Mouse (Mus musculus): Measurements from ENCODE around the gene Csf2rb2. TPM values are rescaled to one million over a fixed set of nuclear protein-coding genes. Genes with fewer than 3 reads are reported as not detected.

Gene Csf2rb2
- polyA plus RNA-seq, 1 experiment from 2014 or later, result 0.12 TPM

GRCm38 (mm10) chr15:78243774-78244173 lies 61.7 kb downstream of the Csf2rb2 start:
- no peak overlapping the region for H3K27ac ChIP-seq
- ATAC-seq (replicated peaks), result no peak
- no peak overlapping the region for H3K9ac ChIP-seq
- H3K4me1 ChIP-seq, result no peaks in the 10 kb centered on the region
- H3K4me3 ChIP-seq, result no peak overlapping the region
- H3K36me3 ChIP-seq (replicated peaks), result no peaks in the 10 kb centered on the region
- no peaks in the 10 kb centered on the region for H3K9me3 ChIP-seq
- no peak overlapping the region for H3K4me2 ChIP-seq
- whole genome bisulfite sequencing, result 69% methylated on average over 6 of the region's 6 CpGs
- 0 out of 2 replicates have a peak, but pooled peaks cover 4% of the 10 kb centered on the region for H3K27me3 ChIP-seq (replicated peaks)

DNA sequence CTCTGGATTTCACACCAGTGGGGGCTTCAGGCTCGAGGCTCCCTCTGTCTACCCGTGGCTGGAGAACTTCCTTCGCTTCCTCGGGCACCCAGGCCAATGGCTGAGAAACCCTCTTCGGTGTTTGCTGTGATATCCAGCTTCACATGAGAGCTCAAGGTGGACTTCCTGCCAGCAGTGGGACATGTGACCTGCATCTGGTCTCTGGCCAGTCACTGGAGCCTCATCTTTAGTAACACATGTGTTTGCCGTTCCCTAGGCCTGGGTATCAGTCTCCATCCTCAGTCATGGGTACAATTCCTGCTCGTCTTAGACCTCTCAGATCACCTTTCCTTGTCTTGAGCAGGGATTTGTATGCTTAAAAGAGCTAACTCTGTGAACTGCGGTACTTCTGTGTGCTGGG lies 62.5 kb downstream of the Csf2rb2 start:
- WGBS, result 81% methylated on average over 8 of the region's 8 CpGs
- no peaks in the 10 kb centered on the region for H3K9me3 ChIP-seq
- no peaks in the 10 kb centered on the region for H3K4me1 ChIP-seq
- no peak overlapping the region for H3K4me2 ChIP-seq
- no peaks in the 10 kb centered on the region for H3K36me3 ChIP-seq (replicated peaks)
- no peak for ATAC-seq (replicated peaks)
- H3K27me3 ChIP-seq (replicated peaks), result 0 out of 2 replicates have a peak, but pooled peaks cover 4% of the 10 kb centered on the region
- H3K27ac ChIP-seq, result no peak overlapping the region
- H3K4me3 ChIP-seq, result no peak overlapping the region
- H3K9ac ChIP-seq, result no peak overlapping the region

GRCm38 (mm10) chr15:78241335-78241734 lies 64.2 kb downstream of the Csf2rb2 start:
- H3K4me1 ChIP-seq, result no peaks in the 10 kb centered on the region
- 47% methylated on average over 11 of the region's 11 CpGs for WGBS
- no peak overlapping the region for H3K9ac ChIP-seq
- no peak overlapping the region for H3K4me2 ChIP-seq
- no peak overlapping the region for H3K27ac ChIP-seq
- no peaks in the 10 kb centered on the region for H3K9me3 ChIP-seq
- no peak overlapping the region for H3K4me3 ChIP-seq
- H3K36me3 ChIP-seq (replicated peaks), result no peaks in the 10 kb centered on the region
- peaks cover 4% of the 10 kb centered on the region; the same call in 1 of the 2 replicates for H3K27me3 ChIP-seq (replicated peaks)
- ATAC-seq (replicated peaks), result no peak

DNA sequence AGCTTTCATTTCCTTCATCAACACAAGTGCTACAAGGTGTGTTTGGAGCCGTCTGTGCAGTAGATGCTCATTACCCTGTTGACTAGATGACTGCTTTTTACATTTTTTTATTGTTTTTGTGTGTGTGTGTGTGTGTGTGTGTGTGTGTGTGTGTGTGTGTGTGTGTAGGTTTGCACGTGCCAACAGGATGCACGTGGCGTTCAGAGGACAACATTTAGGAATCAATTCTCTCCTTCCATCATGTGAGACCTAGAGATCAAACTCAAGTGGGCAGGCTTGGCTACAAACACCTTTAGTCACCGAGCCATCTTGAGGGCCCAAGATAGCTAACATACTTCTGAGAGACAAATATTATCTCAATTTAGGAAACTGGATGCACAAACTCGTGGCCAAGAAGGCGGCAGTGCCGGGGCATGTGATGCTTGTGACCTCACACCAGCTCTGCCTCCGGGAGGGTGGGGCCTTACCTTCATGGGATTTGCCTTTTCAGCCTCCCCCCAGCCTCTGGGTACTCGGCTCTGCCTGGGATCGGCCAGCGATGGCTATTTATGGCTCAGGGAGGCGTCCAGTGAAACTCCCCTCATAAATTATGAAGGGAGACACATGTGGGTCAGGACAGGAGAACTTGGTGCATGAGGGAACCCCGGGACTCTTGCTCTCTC lies 65.4 kb downstream of the Csf2rb2 start:
- no peak overlapping the region for H3K4me3 ChIP-seq
- no peak overlapping the region for H3K27ac ChIP-seq
- H3K4me1 ChIP-seq, result no peaks in the 10 kb centered on the region
- H3K9ac ChIP-seq, result no peak overlapping the region
- ATAC-seq (replicated peaks), result no peak
- H3K36me3 ChIP-seq (replicated peaks), result no peaks in the 10 kb centered on the region
- no peaks in the 10 kb centered on the region for H3K9me3 ChIP-seq
- H3K4me2 ChIP-seq, result no peak overlapping the region
- H3K27me3 ChIP-seq (replicated peaks), result peaks cover 5% of the 10 kb centered on the region
- WGBS, result 81% methylated on average over 14 of the region's 14 CpGs

DNA sequence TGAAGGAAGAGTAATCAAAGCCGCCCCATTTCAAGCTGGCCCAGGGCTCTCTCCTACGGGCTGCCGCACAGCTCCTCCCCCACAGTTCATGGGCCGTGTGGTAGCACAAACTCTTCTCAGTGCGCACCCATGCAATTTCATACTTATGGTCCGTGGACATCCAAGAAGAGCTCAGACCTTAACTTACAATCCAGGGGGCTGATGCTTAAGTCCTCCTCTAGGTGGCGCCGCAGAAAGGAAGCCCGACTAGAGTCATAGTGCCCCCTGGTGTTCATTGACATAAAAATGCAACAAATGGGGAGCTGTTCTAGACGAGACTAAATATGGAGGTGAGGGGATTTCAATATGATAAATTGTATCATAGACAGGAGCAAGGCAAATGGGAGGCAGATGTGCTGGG lies 66.1 kb downstream of the Csf2rb2 start:
- H3K36me3 ChIP-seq (replicated peaks), result no peaks in the 10 kb centered on the region
- H3K27ac ChIP-seq, result no peak overlapping the region
- no peak overlapping the region for H3K9ac ChIP-seq
- peaks cover 11% of the 10 kb centered on the region for H3K27me3 ChIP-seq (replicated peaks)
- no peak overlapping the region for H3K4me3 ChIP-seq
- H3K4me1 ChIP-seq, result no peaks in the 10 kb centered on the region
- no peaks in the 10 kb centered on the region for H3K9me3 ChIP-seq
- no peak for ATAC-seq (replicated peaks)
- WGBS, result 27% methylated on average over 10 of the region's 10 CpGs
- no peak overlapping the region for H3K4me2 ChIP-seq

DNA sequence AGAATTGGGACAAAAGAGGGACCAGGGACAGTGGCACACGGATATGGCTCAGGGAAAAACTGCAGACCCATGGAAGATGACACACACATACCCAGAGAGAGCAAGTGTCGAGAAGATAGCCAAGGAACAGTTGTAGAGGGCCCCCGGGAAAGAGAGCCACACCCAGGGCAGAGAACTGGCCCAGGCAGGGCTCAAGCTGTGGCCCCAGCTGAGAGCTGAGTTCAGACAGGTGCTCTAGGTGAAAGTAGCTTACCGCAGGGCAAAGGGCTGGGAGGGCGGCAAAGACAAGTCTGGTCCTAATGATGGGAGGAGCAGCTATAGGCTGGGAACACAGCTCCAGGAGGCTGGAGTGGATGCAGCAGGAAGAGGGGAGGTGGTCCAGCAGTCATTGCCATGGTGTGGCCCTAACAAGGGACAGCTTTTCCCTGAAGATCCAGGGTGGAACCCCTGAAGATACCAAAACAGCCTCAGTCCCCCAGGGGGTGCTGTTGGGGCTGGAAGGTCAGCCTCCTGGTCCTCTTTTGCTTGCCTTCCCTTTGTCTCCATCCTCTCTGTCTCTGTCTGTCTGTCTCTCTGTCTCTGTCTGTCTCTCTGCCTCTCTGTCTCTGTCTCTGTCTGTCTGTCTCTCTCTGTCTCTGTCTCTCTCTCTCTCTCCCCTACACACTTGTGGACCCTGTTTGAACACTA lies 70.6 kb downstream of the Csf2rb2 start:
- Histone ChIP-seq H3K9ac (no peak overlapping the region), H3K9me3 (no peaks in the 10 kb centered on the region), H3K27me3 (replicated peaks) (peaks cover 8% of the 10 kb centered on the region), H3K4me2 (no peak overlapping the region), H3K4me3 (no peak overlapping the region), H3K4me1 (peaks cover 3% of the 10 kb centered on the region; the same call in 1 of the 2 replicates), H3K27ac (no peak overlapping the region), H3K36me3 (replicated peaks) (no peaks in the 10 kb centered on the region)
- no peak for ATAC-seq (replicated peaks)
- 82% methylated on average over 5 of the region's 5 CpGs for WGBS

Small RNA genes within 50 kb of the gene (microRNA-seq; reads per million reads assigned to microRNA genes)
- not detected for gene Mir7676-1
- not detected for gene Mir7676-2

Other genes with a start within 250 kb of the Csf2rb2 start
- 14.4 and 15.3 TPM in 2 replicates for gene Cacng2, start 185.7 kb downstream of the Csf2rb2 start, polyA plus RNA-seq (2015; fragmentation: Nextera tagmentation; extraction: Ambion mirVana)
- gene Ift27, start 131.6 kb downstream of the Csf2rb2 start, polyA plus RNA-seq (2015; fragmentation: Nextera tagmentation; extraction: Ambion mirVana), result 100 and 106 TPM in 2 replicates
- gene Pvalb, start 99.3 kb downstream of the Csf2rb2 start, polyA plus RNA-seq (2015; fragmentation: Nextera tagmentation; extraction: Ambion mirVana), result 1.7 and 3.0 TPM in 2 replicates
- 1.4 and 1.5 TPM in 2 replicates for gene Ncf4, start 60.9 kb downstream of the Csf2rb2 start, polyA plus RNA-seq (2015; fragmentation: Nextera tagmentation; extraction: Ambion mirVana)
- 0.50 and 0.74 TPM in 2 replicates for gene Csf2rb, start 20.0 kb upstream of the Csf2rb2 start, polyA plus RNA-seq (2015; fragmentation: Nextera tagmentation; extraction: Ambion mirVana)
- not detected in 2 replicates for gene Tex33, start 90.2 kb upstream of the Csf2rb2 start, polyA plus RNA-seq (2015; fragmentation: Nextera tagmentation; extraction: Ambion mirVana)
- 11.5 and 15.6 TPM in 2 replicates for gene Tst, start 100.2 kb upstream of the Csf2rb2 start, polyA plus RNA-seq (2015; fragmentation: Nextera tagmentation; extraction: Ambion mirVana)
- 4.3 and 5.3 TPM in 2 replicates for gene Mpst, start 100.7 kb upstream of the Csf2rb2 start, polyA plus RNA-seq (2015; fragmentation: Nextera tagmentation; extraction: Ambion mirVana)
- 162 and 163 TPM in 2 replicates for gene Kctd17, start 122.8 kb upstream of the Csf2rb2 start, polyA plus RNA-seq (2015; fragmentation: Nextera tagmentation; extraction: Ambion mirVana)
- gene Tmprss6, start 162.9 kb upstream of the Csf2rb2 start, polyA plus RNA-seq (2015; fragmentation: Nextera tagmentation; extraction: Ambion mirVana), result 0.28 and 0.61 TPM in 2 replicates
- 0.05 TPM in 1 of 2 replicates, not detected in the other for gene Il2rb, start 189.6 kb upstream of the Csf2rb2 start, polyA plus RNA-seq (2015; fragmentation: Nextera tagmentation; extraction: Ambion mirVana)
- 6.6 and 7.5 TPM in 2 replicates for gene C1qtnf6, start 225.7 kb upstream of the Csf2rb2 start, polyA plus RNA-seq (2015; fragmentation: Nextera tagmentation; extraction: Ambion mirVana)
- gene Sstr3, start 239.0 kb upstream of the Csf2rb2 start, polyA plus RNA-seq (2015; fragmentation: Nextera tagmentation; extraction: Ambion mirVana), result 0.31 and 0.56 TPM in 2 replicates